Mouse (Mus musculus): Measurements from ENCODE around the gene Gid8. TPM values are rescaled to one million over a fixed set of nuclear protein-coding genes. Genes with fewer than 3 reads are reported as not detected.

The Gid8 gene
- polyA plus RNA-seq, 1 experiment from 2014 or later = 63.6 TPM

DNA sequence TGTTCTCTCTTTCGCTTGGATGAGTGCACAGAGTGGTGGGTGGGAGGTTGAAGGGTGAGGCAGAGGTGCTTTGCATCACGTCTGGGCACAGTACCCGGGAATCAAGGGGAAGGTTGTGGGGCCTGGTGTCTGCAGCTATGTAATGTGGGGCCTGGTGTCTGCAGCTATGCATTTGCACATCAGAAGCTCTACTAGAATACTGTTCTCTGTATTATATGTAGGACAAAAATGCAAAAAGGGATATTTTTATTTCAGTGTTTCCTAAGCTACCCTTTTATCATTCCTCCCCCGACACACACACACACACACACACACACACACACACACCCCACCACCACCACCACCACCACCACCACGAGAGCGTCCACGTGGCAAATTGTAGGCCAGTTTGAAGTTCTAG is 25.3 kb downstream of the Gid8 start:
- no peak overlapping the region for H3K4me2 ChIP-seq (replicated peaks)
- H3K4me1 ChIP-seq = no peaks in the 10 kb centered on the region
- no peaks in the 10 kb centered on the region for H3K36me3 ChIP-seq
- no peaks in the 10 kb centered on the region for H3K27me3 ChIP-seq
- no peak overlapping the region for H3K4me3 ChIP-seq
- no peaks in the 10 kb centered on the region for H3K9me3 ChIP-seq
- no peak for ATAC-seq (ENCODE audit: insufficient number of reproducible peaks, insufficient read depth, low FRiP score, low TSS enrichment)
- no peak overlapping the region for H3K9ac ChIP-seq
- no peak overlapping the region for H3K27ac ChIP-seq
- 78% methylated on average over 7 of the region's 7 CpGs for WGBS

DNA sequence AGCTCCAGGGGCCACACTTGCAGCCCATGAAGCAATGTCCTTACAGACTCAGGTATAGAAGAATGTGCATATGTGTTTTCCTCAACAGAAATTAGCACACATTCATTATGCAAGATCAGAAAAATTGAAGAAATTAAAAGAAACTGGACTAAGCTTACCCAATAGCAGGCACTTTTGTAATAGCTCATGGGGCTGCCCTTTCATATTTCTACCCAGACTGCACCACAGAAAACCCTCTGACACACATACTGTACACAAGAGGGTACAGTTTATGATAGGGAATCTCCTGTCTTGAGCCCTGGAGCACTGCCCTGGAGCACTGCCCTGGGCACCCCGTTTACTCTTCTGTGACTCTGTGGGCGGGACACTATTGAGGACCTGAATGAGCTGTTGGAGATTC is 28.1 kb downstream of the Gid8 start:
- no peak for ATAC-seq (ENCODE audit: insufficient number of reproducible peaks, insufficient read depth, low FRiP score, low TSS enrichment)
- Histone ChIP-seq H3K4me1 (no peaks in the 10 kb centered on the region), H3K27me3 (no peaks in the 10 kb centered on the region), H3K4me2 (replicated peaks) (no peak overlapping the region), H3K9ac (no peak overlapping the region), H3K36me3 (no peaks in the 10 kb centered on the region), H3K9me3 (no peaks in the 10 kb centered on the region), H3K27ac (no peak overlapping the region), H3K4me3 (no peak overlapping the region)
- 73% methylated on average over 2 of the region's 2 CpGs for WGBS

DNA sequence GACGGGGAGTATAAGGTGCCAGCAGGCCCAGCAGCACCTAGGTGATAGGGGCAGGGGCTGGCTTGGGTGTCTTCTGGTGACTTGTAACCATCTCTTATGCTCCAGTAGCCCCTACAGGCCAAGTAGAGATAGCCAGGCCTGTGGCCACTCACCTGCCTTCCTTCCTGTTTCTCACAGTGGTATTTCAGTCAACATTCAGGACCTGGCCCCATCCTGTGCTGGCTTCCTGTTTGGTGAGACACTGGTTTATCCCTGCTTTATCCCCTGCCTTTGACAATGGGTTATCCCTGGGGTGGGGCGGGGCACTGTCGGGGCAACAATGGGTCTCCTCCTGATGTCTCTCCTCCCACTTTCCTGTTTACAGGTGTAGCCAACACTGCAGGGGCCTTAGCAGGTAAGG is 30.4 kb downstream of the Gid8 start:
- Histone ChIP-seq H3K9me3 (no peaks in the 10 kb centered on the region), H3K4me1 (no peaks in the 10 kb centered on the region), H3K36me3 (no peaks in the 10 kb centered on the region), H3K4me2 (replicated peaks) (no peak overlapping the region), H3K27ac (no peak overlapping the region), H3K9ac (no peak overlapping the region), H3K27me3 (no peaks in the 10 kb centered on the region), H3K4me3 (no peak overlapping the region)
- WGBS = 31% methylated on average over 3 of the region's 3 CpGs
- no peak for ATAC-seq (ENCODE audit: insufficient number of reproducible peaks, insufficient read depth, low FRiP score, low TSS enrichment)

DNA sequence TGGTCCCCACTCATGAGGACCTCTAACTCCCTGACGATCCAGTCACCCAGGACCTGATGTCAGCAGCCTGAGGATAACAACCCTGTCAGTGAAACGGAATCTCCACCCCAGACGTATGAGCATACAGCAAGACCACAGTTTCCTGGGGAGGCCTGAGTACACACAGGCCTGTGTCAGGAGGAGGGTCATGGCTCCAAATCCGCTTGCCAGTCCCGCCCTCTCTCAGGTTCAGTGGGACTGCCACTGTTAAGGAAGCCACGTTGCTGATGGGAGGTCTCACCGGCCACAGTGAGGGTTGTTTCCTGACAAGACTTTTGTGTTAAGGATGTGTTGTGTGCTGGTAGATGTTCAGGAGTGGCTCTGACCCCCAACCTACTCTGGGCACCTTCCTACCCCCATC is 31.5 kb downstream of the Gid8 start:
- no peak for ATAC-seq (ENCODE audit: insufficient number of reproducible peaks, insufficient read depth, low FRiP score, low TSS enrichment)
- Histone ChIP-seq H3K27me3 (no peaks in the 10 kb centered on the region), H3K4me2 (replicated peaks) (no peak overlapping the region), H3K9me3 (no peaks in the 10 kb centered on the region), H3K27ac (no peak overlapping the region), H3K36me3 (no peaks in the 10 kb centered on the region), H3K4me3 (no peak overlapping the region), H3K9ac (no peak overlapping the region), H3K4me1 (no peaks in the 10 kb centered on the region)
- 72% methylated on average over 7 of the region's 7 CpGs for WGBS

DNA sequence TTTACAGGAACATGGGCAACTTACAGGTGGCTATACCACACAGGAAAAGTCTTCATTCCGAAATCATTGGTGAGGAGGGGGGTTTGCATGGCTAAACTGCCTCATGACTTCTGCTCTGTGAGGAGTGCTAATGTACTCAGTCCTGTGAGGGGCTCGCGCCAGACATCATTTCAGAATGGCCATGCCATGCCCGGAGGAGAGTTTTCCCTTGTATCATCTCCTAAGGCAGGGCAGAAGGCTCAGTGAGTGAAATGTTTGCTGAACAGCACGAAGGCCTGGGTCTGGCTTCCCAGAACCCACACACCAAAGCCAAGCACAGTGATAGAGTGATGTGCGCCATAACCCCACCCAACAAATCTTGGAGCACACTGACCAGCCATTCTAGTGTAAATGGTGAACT is 32.9 kb downstream of the Gid8 start:
- H3K27ac ChIP-seq = no peak overlapping the region
- no peak overlapping the region for H3K4me2 ChIP-seq (replicated peaks)
- no peaks in the 10 kb centered on the region for H3K27me3 ChIP-seq
- no peak for ATAC-seq (ENCODE audit: insufficient number of reproducible peaks, insufficient read depth, low FRiP score, low TSS enrichment)
- no peaks in the 10 kb centered on the region for H3K36me3 ChIP-seq
- H3K9me3 ChIP-seq = no peaks in the 10 kb centered on the region
- WGBS = 85% methylated on average over 6 of the region's 6 CpGs
- no peak overlapping the region for H3K9ac ChIP-seq
- H3K4me3 ChIP-seq = no peak overlapping the region
- H3K4me1 ChIP-seq = no peaks in the 10 kb centered on the region

DNA sequence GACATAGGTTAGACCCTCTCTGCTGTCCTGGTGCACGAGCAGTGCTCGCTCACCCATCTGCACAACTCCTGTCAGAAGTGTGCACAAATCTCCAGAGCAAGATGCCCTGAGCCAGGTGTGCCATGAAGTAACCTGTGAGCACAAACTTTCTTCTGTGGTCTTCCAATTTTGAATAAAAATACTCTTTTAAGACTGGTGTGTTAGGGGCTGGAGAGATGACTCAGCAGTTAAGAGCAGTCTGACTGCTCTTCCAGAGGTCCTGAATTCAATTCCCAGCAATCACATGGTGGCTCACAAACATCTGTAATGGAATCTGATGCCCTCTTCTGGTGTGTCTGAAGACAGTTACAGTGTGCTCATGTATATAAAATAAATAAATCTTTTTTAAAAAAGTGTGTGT is 33.4 kb downstream of the Gid8 start:
- Histone ChIP-seq H3K36me3 (no peaks in the 10 kb centered on the region), H3K9ac (no peak overlapping the region), H3K4me1 (no peaks in the 10 kb centered on the region), H3K27me3 (no peaks in the 10 kb centered on the region), H3K9me3 (no peaks in the 10 kb centered on the region), H3K4me3 (no peak overlapping the region), H3K27ac (no peak overlapping the region), H3K4me2 (replicated peaks) (no peak overlapping the region)
- ATAC-seq (ENCODE audit: insufficient number of reproducible peaks, insufficient read depth, low FRiP score, low TSS enrichment) = no peak
- 86% methylated on average over 2 of the region's 2 CpGs for WGBS

DNA sequence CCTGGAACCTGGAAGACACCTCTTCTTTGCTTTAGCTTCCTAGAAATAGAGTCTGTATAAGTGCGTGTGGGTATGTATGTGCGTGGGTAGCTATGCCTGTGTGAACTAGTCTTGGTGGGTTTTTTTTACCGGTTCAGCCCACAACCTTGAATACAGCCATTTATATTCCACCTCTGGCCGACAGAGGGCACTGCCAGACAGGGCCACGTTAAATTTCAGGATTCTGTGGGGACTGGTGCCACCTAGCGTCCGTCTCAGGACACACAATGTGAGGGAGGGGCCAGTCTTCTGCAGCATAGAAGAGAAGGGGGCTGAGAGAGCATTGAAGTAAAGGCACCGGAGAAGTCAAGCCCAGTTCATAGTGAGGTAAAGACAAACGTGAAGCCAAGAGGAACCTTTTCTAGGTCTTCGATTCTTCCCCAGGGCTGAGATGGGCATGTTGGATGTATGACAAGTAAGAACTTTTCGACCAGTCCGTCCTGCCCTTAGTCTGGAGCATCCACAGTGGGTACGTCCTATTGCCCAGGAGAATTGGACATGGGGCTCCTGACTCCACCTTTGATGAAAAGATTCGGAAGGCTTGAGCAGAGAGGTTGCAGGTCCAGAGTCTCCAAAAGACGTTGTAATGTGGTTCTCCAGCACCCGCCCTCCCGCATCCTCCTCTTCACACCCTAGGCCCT is 35.5 kb downstream of the Gid8 start:
- peak; percentile 60; the same call in 1 of the 2 replicates for ATAC-seq (ENCODE audit: insufficient number of reproducible peaks, insufficient read depth, low FRiP score, low TSS enrichment)
- no peaks in the 10 kb centered on the region for H3K4me1 ChIP-seq
- WGBS = 35% methylated on average over 17 of the region's 17 CpGs
- H3K9ac ChIP-seq = no peak overlapping the region
- H3K27me3 ChIP-seq = no peaks in the 10 kb centered on the region
- no peak overlapping the region for H3K27ac ChIP-seq
- H3K9me3 ChIP-seq = no peaks in the 10 kb centered on the region
- H3K36me3 ChIP-seq = no peaks in the 10 kb centered on the region
- no peak overlapping the region for H3K4me3 ChIP-seq
- H3K4me2 ChIP-seq (replicated peaks) = no peak overlapping the region

DNA sequence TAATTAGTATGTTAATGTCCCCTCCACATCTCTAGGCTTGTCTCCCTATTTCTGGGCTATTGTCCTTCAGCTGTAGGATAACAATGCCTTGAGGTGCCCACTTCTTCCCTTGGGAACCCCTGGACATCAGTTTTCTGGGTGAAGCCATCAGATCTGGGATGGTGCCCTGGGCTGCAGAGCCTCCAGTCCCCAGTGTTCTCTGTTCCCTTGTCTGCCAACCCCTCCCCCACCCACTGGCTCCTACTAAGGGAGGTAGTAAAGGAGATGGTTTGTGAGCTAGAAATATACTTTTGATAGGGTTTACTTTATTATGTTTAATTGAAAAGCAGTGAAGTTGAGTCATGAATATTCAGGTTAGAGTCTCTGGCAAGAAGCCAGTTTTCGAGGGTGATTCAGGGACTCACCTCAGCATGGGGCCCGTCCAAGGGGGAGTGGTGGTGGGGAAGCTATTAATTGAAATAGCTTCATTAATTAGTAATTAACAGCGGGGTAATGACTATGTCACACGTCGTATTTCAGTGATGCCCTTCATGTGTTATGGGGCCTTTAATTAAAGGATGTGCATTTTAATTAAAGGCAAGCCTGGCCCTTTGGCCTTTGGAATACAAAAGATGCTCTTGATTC is 36.8 kb downstream of the Gid8 start:
- H3K9ac ChIP-seq = no peak overlapping the region
- no peaks in the 10 kb centered on the region for H3K9me3 ChIP-seq
- H3K27me3 ChIP-seq = no peaks in the 10 kb centered on the region
- WGBS = 23% methylated on average over 5 of the region's 5 CpGs
- no peaks in the 10 kb centered on the region for H3K36me3 ChIP-seq
- H3K27ac ChIP-seq = no peak overlapping the region
- no peak for ATAC-seq (ENCODE audit: insufficient number of reproducible peaks, insufficient read depth, low FRiP score, low TSS enrichment)
- H3K4me1 ChIP-seq = no peaks in the 10 kb centered on the region
- no peak overlapping the region for H3K4me3 ChIP-seq
- H3K4me2 ChIP-seq (replicated peaks) = no peak overlapping the region

DNA sequence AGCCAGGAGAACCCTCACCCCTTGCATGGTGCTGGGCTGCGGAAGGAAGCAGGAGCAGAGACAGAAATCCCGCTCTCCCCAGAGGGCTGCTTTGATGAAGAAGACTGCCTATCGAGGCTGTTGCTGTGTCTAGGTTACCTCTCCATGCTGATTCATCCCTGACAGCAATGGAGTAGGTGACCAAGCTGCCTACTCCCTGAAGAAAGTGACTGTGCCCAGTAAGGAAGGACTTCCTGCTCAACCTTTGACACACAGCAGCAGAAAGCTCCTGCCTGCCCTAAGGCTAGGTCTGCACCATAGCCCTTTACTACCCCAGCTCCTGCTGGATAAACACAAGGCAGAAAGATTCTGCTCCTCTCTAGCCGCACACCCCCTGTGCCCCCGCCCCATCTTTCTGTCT is 39.0 kb downstream of the Gid8 start:
- Histone ChIP-seq H3K4me3 (no peak overlapping the region), H3K9me3 (no peaks in the 10 kb centered on the region), H3K9ac (no peak overlapping the region), H3K27me3 (no peaks in the 10 kb centered on the region), H3K4me2 (replicated peaks) (no peak overlapping the region), H3K36me3 (no peaks in the 10 kb centered on the region), H3K27ac (no peak overlapping the region), H3K4me1 (no peaks in the 10 kb centered on the region)
- 31% methylated on average over 5 of the region's 5 CpGs for WGBS
- no peak for ATAC-seq (ENCODE audit: insufficient number of reproducible peaks, insufficient read depth, low FRiP score, low TSS enrichment)

DNA sequence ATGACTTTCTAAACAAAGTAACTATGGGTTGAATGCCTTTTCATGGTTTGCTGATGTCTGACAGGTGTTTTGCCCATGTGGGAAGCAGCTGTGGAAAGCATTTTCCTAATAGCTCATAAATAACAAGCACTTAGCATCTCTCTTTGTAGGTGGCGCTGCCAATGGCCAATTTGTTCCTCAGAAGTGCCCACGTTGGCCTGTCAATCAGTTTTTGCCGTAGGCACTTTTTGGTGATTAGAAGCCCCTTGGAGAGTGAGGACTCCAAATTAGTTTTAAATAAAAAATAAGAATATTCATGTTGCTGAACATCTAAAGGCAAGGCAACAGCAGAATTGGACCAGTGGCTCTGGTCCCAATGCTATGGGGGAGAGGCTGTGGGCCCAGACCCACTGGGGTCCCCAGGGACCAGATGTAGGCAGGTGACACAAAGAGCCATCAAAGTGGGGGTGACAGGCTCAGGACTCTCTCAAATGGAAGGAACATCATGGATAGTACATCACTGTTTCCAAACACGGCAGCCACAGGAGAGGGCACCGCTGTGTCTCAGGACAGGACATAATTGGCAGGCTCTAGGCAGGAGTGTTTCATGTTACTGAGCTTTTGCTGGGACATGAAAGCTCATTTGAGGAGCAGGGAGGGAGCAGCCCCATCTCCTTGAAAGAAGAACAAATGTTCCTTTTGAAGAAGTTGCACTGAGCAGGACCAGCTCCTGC is 45.2 kb downstream of the Gid8 start:
- H3K9ac ChIP-seq = no peak overlapping the region
- no peaks in the 10 kb centered on the region for H3K36me3 ChIP-seq
- no peaks in the 10 kb centered on the region for H3K27me3 ChIP-seq
- 74% methylated on average over 5 of the region's 5 CpGs for WGBS
- no peaks in the 10 kb centered on the region for H3K9me3 ChIP-seq
- ATAC-seq (ENCODE audit: insufficient number of reproducible peaks, insufficient read depth, low FRiP score, low TSS enrichment) = no peak
- no peak overlapping the region for H3K4me2 ChIP-seq (replicated peaks)
- H3K4me3 ChIP-seq = no peak overlapping the region
- no peak overlapping the region for H3K27ac ChIP-seq
- H3K4me1 ChIP-seq = no peaks in the 10 kb centered on the region

DNA sequence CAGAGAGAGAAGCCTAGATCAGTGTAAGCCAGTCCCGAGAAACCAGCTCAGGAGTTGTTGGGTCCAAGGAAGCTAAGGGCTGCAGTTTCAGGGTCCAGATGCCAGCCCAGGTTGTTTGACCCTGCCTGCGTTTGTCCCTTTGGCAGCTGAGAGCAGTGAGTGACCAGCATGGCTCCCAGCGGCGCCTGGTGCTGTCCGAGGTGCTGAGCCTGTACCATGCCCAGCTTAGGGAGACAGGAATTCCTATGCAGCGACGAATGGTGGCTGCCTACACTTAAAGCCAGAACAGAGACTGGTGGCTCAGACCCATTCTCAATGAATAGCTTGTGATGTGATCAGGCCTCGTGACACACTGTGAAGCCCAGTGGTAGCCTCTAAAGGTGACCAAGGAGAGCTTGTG is 46.0 kb downstream of the Gid8 start:
- no peak overlapping the region for H3K4me2 ChIP-seq (replicated peaks)
- no peaks in the 10 kb centered on the region for H3K9me3 ChIP-seq
- no peak overlapping the region for H3K9ac ChIP-seq
- H3K27ac ChIP-seq = no peak overlapping the region
- H3K4me1 ChIP-seq = no peaks in the 10 kb centered on the region
- no peaks in the 10 kb centered on the region for H3K27me3 ChIP-seq
- no peaks in the 10 kb centered on the region for H3K36me3 ChIP-seq
- no peak overlapping the region for H3K4me3 ChIP-seq
- ATAC-seq (ENCODE audit: insufficient number of reproducible peaks, insufficient read depth, low FRiP score, low TSS enrichment) = no peak
- WGBS = 2% methylated on average over 8 of the region's 8 CpGs

DNA sequence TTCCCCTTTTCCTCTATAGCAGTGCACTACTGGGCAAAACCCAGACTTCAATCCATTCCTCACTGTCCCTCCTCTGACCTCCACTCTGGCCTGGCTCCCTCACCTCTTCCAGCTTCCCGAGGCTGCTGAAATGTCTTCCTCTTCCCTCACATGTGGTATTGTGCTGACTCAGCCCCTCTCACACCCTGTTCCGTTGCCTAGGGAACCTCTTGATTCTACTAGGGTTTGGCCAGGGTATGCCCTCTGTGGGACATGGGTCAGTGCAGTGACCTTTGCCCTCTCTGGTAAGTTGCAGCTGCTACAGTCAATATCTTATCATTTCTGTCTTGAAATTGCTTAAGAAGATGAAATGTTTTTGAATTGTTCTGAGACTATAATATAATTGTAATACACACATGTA is 46.9 kb downstream of the Gid8 start:
- no peaks in the 10 kb centered on the region for H3K9me3 ChIP-seq
- no peak for ATAC-seq (ENCODE audit: insufficient number of reproducible peaks, insufficient read depth, low FRiP score, low TSS enrichment)
- no peak overlapping the region for H3K9ac ChIP-seq
- WGBS = 27% methylated on average over 2 of the region's 2 CpGs
- H3K27me3 ChIP-seq = no peaks in the 10 kb centered on the region
- H3K27ac ChIP-seq = no peak overlapping the region
- H3K4me1 ChIP-seq = no peaks in the 10 kb centered on the region
- no peak overlapping the region for H3K4me3 ChIP-seq
- no peak overlapping the region for H3K4me2 ChIP-seq (replicated peaks)
- no peaks in the 10 kb centered on the region for H3K36me3 ChIP-seq
